Mouse (Mus musculus): Measurements from ENCODE around the gene Faxc. TPM values are rescaled to one million over a fixed set of nuclear protein-coding genes. Genes with fewer than 3 reads are reported as not detected.
A peak's percentile ranks its signal among the peaks of the same experiment; 100 is the strongest.

Faxc gene
- total RNA-seq, 1 experiment: 2.0 TPM

- no peak for DNase-seq (ENCODE audit: low read depth, low spot score)
- Histone ChIP-seq H3K36me3 (ENCODE audit: control insufficient read depth, insufficient read depth, low read length, poor library complexity, severe bottlenecking) (no peaks in the 10 kb centered on the region), H3K9ac (ENCODE audit: insufficient read depth, low read depth, low read length, poor library complexity, severe bottlenecking) (no peak overlapping the region), H3K27ac (ENCODE audit: insufficient read depth, low read depth, low read length, poor library complexity, severe bottlenecking) (no peak overlapping the region), H3K4me1 (ENCODE audit: control insufficient read depth in 2 of 2, insufficient read depth in 2 of 2, low read length in 2 of 2, poor library complexity in 1 of 2) (no peaks in the 10 kb centered on the region), H3K4me3 (ENCODE audit: insufficient read depth in 1 of 2, low read depth in 1 of 2, low read length in 2 of 2, poor library complexity in 1 of 2, severe bottlenecking in 1 of 2) (no peak overlapping the region), H3K9me3 (ENCODE audit: control insufficient read depth, insufficient read depth, low read depth, low read length) (no peaks in the 10 kb centered on the region)
- in situ Hi-C loops (cut with MboI; ENCODE audit: low sequenced_read_pairs in 2 of 2, unreplicated experiment in 2 of 2): no loop called here
- TF ChIP-seq ZNF384 (IDR thresholded peaks at IDR 0.05; ENCODE audit: low read depth, low read length) (no peak), HCFC1 (IDR thresholded peaks at IDR 0.05; ENCODE audit: borderline replicate concordance, insufficient read depth, low read length) (no peak), ZC3H11A (IDR thresholded peaks at IDR 0.05; ENCODE audit: borderline replicate concordance, low read depth, low read length) (no peak), CHD2 (IDR thresholded peaks at IDR 0.05; ENCODE audit: low read depth, low read length) (no peak)
Measured at GRCm38 (mm10) chr4:21935378-21935777, 4.2 kb downstream of the Faxc start.

- Histone ChIP-seq H3K9me3 (ENCODE audit: control insufficient read depth, insufficient read depth, low read depth, low read length) (no peaks in the 10 kb centered on the region), H3K27ac (ENCODE audit: insufficient read depth, low read depth, low read length, poor library complexity, severe bottlenecking) (no peak overlapping the region), H3K36me3 (ENCODE audit: control insufficient read depth, insufficient read depth, low read length, poor library complexity, severe bottlenecking) (no peaks in the 10 kb centered on the region), H3K9ac (ENCODE audit: insufficient read depth, low read depth, low read length, poor library complexity, severe bottlenecking) (no peak overlapping the region), H3K4me1 (ENCODE audit: control insufficient read depth in 2 of 2, insufficient read depth in 2 of 2, low read length in 2 of 2, poor library complexity in 1 of 2) (peaks cover 0 to 2% of the 10 kb centered on the region in 2 experiments; a peak in 2 of 4 replicates), H3K4me3 (ENCODE audit: insufficient read depth in 1 of 2, low read depth in 1 of 2, low read length in 2 of 2, poor library complexity in 1 of 2, severe bottlenecking in 1 of 2) (no peak overlapping the region)
- DNase-seq (ENCODE audit: low read depth, low spot score): no peak
- no peak for TF ChIP-seq MAFK (IDR thresholded peaks at IDR 0.05; ENCODE audit: insufficient read depth, low read depth, low read length)
- no peak for TF ChIP-seq ZC3H11A (IDR thresholded peaks at IDR 0.05; ENCODE audit: borderline replicate concordance, low read depth, low read length)
- TF ChIP-seq HCFC1 (IDR thresholded peaks at IDR 0.05; ENCODE audit: borderline replicate concordance, insufficient read depth, low read length): no peak
- no peak for TF ChIP-seq CHD2 (IDR thresholded peaks at IDR 0.05; ENCODE audit: low read depth, low read length)
- no peak for TF ChIP-seq ZNF384 (IDR thresholded peaks at IDR 0.05; ENCODE audit: low read depth, low read length)
- in situ Hi-C loops (cut with MboI; ENCODE audit: low sequenced_read_pairs in 2 of 2, unreplicated experiment in 2 of 2): no loop called here
Measured at GRCm38 (mm10) chr4:21936424-21936823, 5.3 kb downstream of the Faxc start.

GRCm38 (mm10) chr4:21937890-21938289, 6.8 kb downstream of the Faxc start:
- TF ChIP-seq CHD2 (IDR thresholded peaks at IDR 0.05; ENCODE audit: low read depth, low read length) (no peak), HCFC1 (IDR thresholded peaks at IDR 0.05; ENCODE audit: borderline replicate concordance, insufficient read depth, low read length) (no peak), MAFK (IDR thresholded peaks at IDR 0.05; ENCODE audit: insufficient read depth, low read depth, low read length) (no peak), ZC3H11A (IDR thresholded peaks at IDR 0.05; ENCODE audit: borderline replicate concordance, low read depth, low read length) (no peak), ZNF384 (IDR thresholded peaks at IDR 0.05; ENCODE audit: low read depth, low read length) (no peak)
- DNase-seq (ENCODE audit: low read depth, low spot score): no peak

GRCm38 (mm10) chr4:21944672-21945071, 13.5 kb downstream of the Faxc start:
- H3K27ac ChIP-seq (ENCODE audit: insufficient read depth, low read depth, low read length, poor library complexity, severe bottlenecking): no peak overlapping the region
- peaks cover 0 to 2% of the 10 kb centered on the region in 2 experiments; a peak in 2 of 4 replicates for H3K4me1 ChIP-seq (ENCODE audit: control insufficient read depth in 2 of 2, insufficient read depth in 2 of 2, low read length in 2 of 2, poor library complexity in 1 of 2)
- no peaks in the 10 kb centered on the region for H3K9me3 ChIP-seq (ENCODE audit: control insufficient read depth, insufficient read depth, low read depth, low read length)
- TF ChIP-seq MAFK (IDR thresholded peaks at IDR 0.05; ENCODE audit: insufficient read depth, low read depth, low read length) (no peak), ZC3H11A (IDR thresholded peaks at IDR 0.05; ENCODE audit: borderline replicate concordance, low read depth, low read length) (no peak), HCFC1 (IDR thresholded peaks at IDR 0.05; ENCODE audit: borderline replicate concordance, insufficient read depth, low read length) (no peak), CHD2 (IDR thresholded peaks at IDR 0.05; ENCODE audit: low read depth, low read length) (no peak), ZNF384 (IDR thresholded peaks at IDR 0.05; ENCODE audit: low read depth, low read length) (no peak)
- H3K36me3 ChIP-seq (ENCODE audit: control insufficient read depth, insufficient read depth, low read length, poor library complexity, severe bottlenecking): no peaks in the 10 kb centered on the region
- DNase-seq (ENCODE audit: low read depth, low spot score): no peak
- no peak overlapping the region for H3K4me3 ChIP-seq (ENCODE audit: insufficient read depth in 1 of 2, low read depth in 1 of 2, low read length in 2 of 2, poor library complexity in 1 of 2, severe bottlenecking in 1 of 2)
- no peak overlapping the region for H3K9ac ChIP-seq (ENCODE audit: insufficient read depth, low read depth, low read length, poor library complexity, severe bottlenecking)
- in situ Hi-C loops (cut with MboI; ENCODE audit: low sequenced_read_pairs in 2 of 2, unreplicated experiment in 2 of 2): no loop called here

More at GRCm38 (mm10) chr4:21937890-21938289, 6.8 kb downstream of the Faxc start:
- H3K27ac ChIP-seq (ENCODE audit: insufficient read depth, low read depth, low read length, poor library complexity, severe bottlenecking): no peak overlapping the region
- H3K4me3 ChIP-seq (ENCODE audit: insufficient read depth in 1 of 2, low read depth in 1 of 2, low read length in 2 of 2, poor library complexity in 1 of 2, severe bottlenecking in 1 of 2): no peak overlapping the region
- no peaks in the 10 kb centered on the region for H3K36me3 ChIP-seq (ENCODE audit: control insufficient read depth, insufficient read depth, low read length, poor library complexity, severe bottlenecking)
- H3K9me3 ChIP-seq (ENCODE audit: control insufficient read depth, insufficient read depth, low read depth, low read length): no peaks in the 10 kb centered on the region
- in situ Hi-C loops (cut with MboI; ENCODE audit: low sequenced_read_pairs in 2 of 2, unreplicated experiment in 2 of 2): no loop called here
- H3K9ac ChIP-seq (ENCODE audit: insufficient read depth, low read depth, low read length, poor library complexity, severe bottlenecking): no peak overlapping the region
- H3K4me1 ChIP-seq (ENCODE audit: control insufficient read depth in 2 of 2, insufficient read depth in 2 of 2, low read length in 2 of 2, poor library complexity in 1 of 2): peaks cover 0 to 2% of the 10 kb centered on the region in 2 experiments; a peak in 2 of 4 replicates

GRCm38 (mm10) chr4:21951444-21951843, 20.3 kb downstream of the Faxc start:
- TF ChIP-seq ZC3H11A (IDR thresholded peaks at IDR 0.05; ENCODE audit: borderline replicate concordance, low read depth, low read length): peak; percentile 30; the same call in 1 of the 2 replicates
- no peak for TF ChIP-seq MAFK (IDR thresholded peaks at IDR 0.05; ENCODE audit: insufficient read depth, low read depth, low read length)
- Histone ChIP-seq H3K9me3 (ENCODE audit: control insufficient read depth, insufficient read depth, low read depth, low read length) (no peaks in the 10 kb centered on the region), H3K36me3 (ENCODE audit: control insufficient read depth, insufficient read depth, low read length, poor library complexity, severe bottlenecking) (no peaks in the 10 kb centered on the region), H3K4me3 (ENCODE audit: insufficient read depth in 1 of 2, low read depth in 1 of 2, low read length in 2 of 2, poor library complexity in 1 of 2, severe bottlenecking in 1 of 2) (no peak overlapping the region), H3K27ac (ENCODE audit: insufficient read depth, low read depth, low read length, poor library complexity, severe bottlenecking) (no peak overlapping the region), H3K4me1 (ENCODE audit: control insufficient read depth in 2 of 2, insufficient read depth in 2 of 2, low read length in 2 of 2, poor library complexity in 1 of 2) (no peaks in the 10 kb centered on the region), H3K9ac (ENCODE audit: insufficient read depth, low read depth, low read length, poor library complexity, severe bottlenecking) (no peak overlapping the region)
- DNase-seq (ENCODE audit: low read depth, low spot score): no peak
- in situ Hi-C loops (cut with MboI; ENCODE audit: low sequenced_read_pairs in 2 of 2, unreplicated experiment in 2 of 2): no loop called here
